Mouse (Mus musculus): Measurements from ENCODE around the gene Tap1. TPM values are rescaled to one million over a fixed set of nuclear protein-coding genes. Genes with fewer than 3 reads are reported as not detected.
"Not testable (repeated sequence)": the region's sequence is repeated elsewhere in the genome, so short reads cannot be mapped to it uniquely, and the experiment has no call there.

Gene Tap1
- total RNA-seq, 2 experiments from 2014 or later, result 43.4 to 96.5 TPM

GRCm38 (mm10) chr17:34225911-34226310, 38.6 kb downstream of the Tap1 start:
- not testable (repeated sequence) for ATAC-seq (ENCODE audit: poor library complexity, severe bottlenecking)

GRCm38 (mm10) chr17:34230971-34231370, 43.6 kb downstream of the Tap1 start:
- ATAC-seq (ENCODE audit: poor library complexity, severe bottlenecking), result not testable (repeated sequence)

GRCm38 (mm10) chr17:34232021-34232420, 44.7 kb downstream of the Tap1 start:
- ATAC-seq (ENCODE audit: poor library complexity, severe bottlenecking), result not testable (repeated sequence)

- ATAC-seq (ENCODE audit: poor library complexity, severe bottlenecking), result peak; percentile 99
Measured at GRCm38 (mm10) chr17:34234926-34235325, 47.6 kb downstream of the Tap1 start.

GRCm38 (mm10) chr17:34236691-34237090, 49.3 kb downstream of the Tap1 start:
- ATAC-seq (ENCODE audit: poor library complexity, severe bottlenecking), result no peak

GRCm38 (mm10) chr17:34237741-34238140, 50.4 kb downstream of the Tap1 start:
- no peak for ATAC-seq (ENCODE audit: poor library complexity, severe bottlenecking)

GRCm38 (mm10) chr17:34238706-34239105, 51.4 kb downstream of the Tap1 start, which contains the start of gene H2-Ob:
TSS of gene H2-Ob (plus strand) at chr17:34238903.
- ATAC-seq (ENCODE audit: poor library complexity, severe bottlenecking), result 0 out of 2 replicates have a peak, but pooled peaks have one; percentile 42

GRCm38 (mm10) chr17:34239601-34240041, 52.3 kb downstream of the Tap1 start:
- ATAC-seq (ENCODE audit: poor library complexity, severe bottlenecking), result peak; percentile 52

GRCm38 (mm10) chr17:34240366-34240765, 53.0 kb downstream of the Tap1 start:
- ATAC-seq (ENCODE audit: poor library complexity, severe bottlenecking), result no peak

- no peak for ATAC-seq (ENCODE audit: poor library complexity, severe bottlenecking)
Measured at GRCm38 (mm10) chr17:34240916-34241315, 53.6 kb downstream of the Tap1 start.

GRCm38 (mm10) chr17:34244656-34245055, 57.3 kb downstream of the Tap1 start:
- ATAC-seq (ENCODE audit: poor library complexity, severe bottlenecking), result no peak

Other genes starting within 250 kb of the Tap1 start
- gene Pfdn6, start 247.2 kb upstream of the Tap1 start, total RNA-seq (2015), result 84.1 and 88.3 TPM in 2 replicates
- 148 and 161 TPM in 2 replicates for gene Pfdn6, start 247.2 kb upstream of the Tap1 start, total RNA-seq (2017)
- gene Wdr46, start 246.9 kb upstream of the Tap1 start, total RNA-seq (2015), result 12.2 and 12.4 TPM in 2 replicates
- gene Wdr46, start 246.9 kb upstream of the Tap1 start, total RNA-seq (2017), result 21.6 and 23.7 TPM in 2 replicates
- 3.5 and 4.0 TPM in 2 replicates for gene B3galt4, start 236.1 kb upstream of the Tap1 start, total RNA-seq (2015)
- gene B3galt4, start 236.1 kb upstream of the Tap1 start, total RNA-seq (2017), result 4.9 and 5.7 TPM in 2 replicates
- 15.7 and 17.7 TPM in 2 replicates for gene Vps52, start 231.7 kb upstream of the Tap1 start, total RNA-seq (2015)
- gene Vps52, start 231.7 kb upstream of the Tap1 start, total RNA-seq (2017), result 11.6 and 22.8 TPM in 2 replicates
- gene Rps18, start 231.6 kb upstream of the Tap1 start, total RNA-seq (2015), result 2,016 and 2,115 TPM in 2 replicates
- gene Rps18, start 231.6 kb upstream of the Tap1 start, total RNA-seq (2017), result 724 and 801 TPM in 2 replicates
- 868 and 887 TPM in 2 replicates for gene H2-K1, start 187.2 kb upstream of the Tap1 start, total RNA-seq (2015)
- gene H2-K1, start 187.2 kb upstream of the Tap1 start, total RNA-seq (2017), result 668 and 686 TPM in 2 replicates
- 5.3 and 6.7 TPM in 2 replicates for gene Ring1, start 162.9 kb upstream of the Tap1 start, total RNA-seq (2015)
- 7.9 and 9.6 TPM in 2 replicates for gene Ring1, start 162.9 kb upstream of the Tap1 start, total RNA-seq (2017)
- 67.7 and 84.3 TPM in 2 replicates for gene H2-Ke6, start 159.5 kb upstream of the Tap1 start, total RNA-seq (2015)
- 34.6 and 35.5 TPM in 2 replicates for gene H2-Ke6, start 159.5 kb upstream of the Tap1 start, total RNA-seq (2017)
- gene Slc39a7, start 155.9 kb upstream of the Tap1 start, total RNA-seq (2015), result 5.4 and 6.4 TPM in 2 replicates
- 72.5 and 83.1 TPM in 2 replicates for gene Slc39a7, start 155.9 kb upstream of the Tap1 start, total RNA-seq (2017)
- 19.6 and 23.4 TPM in 2 replicates for gene Rxrb, start 155.7 kb upstream of the Tap1 start, total RNA-seq (2015)
- 23.7 and 27.2 TPM in 2 replicates for gene Rxrb, start 155.7 kb upstream of the Tap1 start, total RNA-seq (2017)
- 0.36 and 0.87 TPM in 2 replicates for gene Col11a2, start 148.1 kb upstream of the Tap1 start, total RNA-seq (2015)
- gene Col11a2, start 148.1 kb upstream of the Tap1 start, total RNA-seq (2017), result 1.2 and 1.5 TPM in 2 replicates
- 10.0 and 10.8 TPM in 2 replicates for gene H2-Oa, start 95.2 kb upstream of the Tap1 start, total RNA-seq (2015)
- gene H2-Oa, start 95.2 kb upstream of the Tap1 start, total RNA-seq (2017), result 3.7 and 6.9 TPM in 2 replicates
- gene H2-DMa, start 68.0 kb upstream of the Tap1 start, total RNA-seq (2015), result 172 and 189 TPM in 2 replicates
- 145 and 152 TPM in 2 replicates for gene H2-DMa, start 68.0 kb upstream of the Tap1 start, total RNA-seq (2017)
- gene Brd2, start 64.9 kb upstream of the Tap1 start, total RNA-seq (2015), result 287 and 312 TPM in 2 replicates
- 286 and 353 TPM in 2 replicates for gene Brd2, start 64.9 kb upstream of the Tap1 start, total RNA-seq (2017)
- 8.9 and 9.6 TPM in 2 replicates for gene H2-DMb2, start 44.2 kb upstream of the Tap1 start, total RNA-seq (2015)
- 12.4 and 18.3 TPM in 2 replicates for gene H2-DMb2, start 44.2 kb upstream of the Tap1 start, total RNA-seq (2017)
- 105 and 109 TPM in 2 replicates for gene H2-DMb1, start 34.5 kb upstream of the Tap1 start, total RNA-seq (2015)
- 110 and 132 TPM in 2 replicates for gene H2-DMb1, start 34.5 kb upstream of the Tap1 start, total RNA-seq (2017)
- gene Psmb9, start 211 bp downstream of the Tap1 start, total RNA-seq (2015), result 142 and 149 TPM in 2 replicates
- 78.7 and 125 TPM in 2 replicates for gene Psmb9, start 211 bp downstream of the Tap1 start, total RNA-seq (2017)
- gene Psmb8, start 10.2 kb downstream of the Tap1 start, total RNA-seq (2015), result 230 and 263 TPM in 2 replicates
- gene Psmb8, start 10.2 kb downstream of the Tap1 start, total RNA-seq (2017), result 339 and 455 TPM in 2 replicates
- 6.4 and 7.1 TPM in 2 replicates for gene Tap2, start 16.0 kb downstream of the Tap1 start, total RNA-seq (2015)
- 34.2 and 35.9 TPM in 2 replicates for gene Tap2, start 16.0 kb downstream of the Tap1 start, total RNA-seq (2017)
- gene H2-Ob, start 51.4 kb downstream of the Tap1 start, total RNA-seq (2015), result 4.2 and 4.7 TPM in 2 replicates
- gene H2-Ob, start 51.4 kb downstream of the Tap1 start, total RNA-seq (2017), result 2.4 and 2.5 TPM in 2 replicates
- gene H2-Ab1, start 70.1 kb downstream of the Tap1 start, total RNA-seq (2015), result 145 and 162 TPM in 2 replicates
- gene H2-Ab1, start 70.1 kb downstream of the Tap1 start, total RNA-seq (2017), result 136 and 181 TPM in 2 replicates
- 193 and 213 TPM in 2 replicates for gene H2-Aa, start 100.3 kb downstream of the Tap1 start, total RNA-seq (2015)
- gene H2-Aa, start 100.3 kb downstream of the Tap1 start, total RNA-seq (2017), result 91.8 and 109 TPM in 2 replicates
- 35.4 and 38.0 TPM in 2 replicates for gene H2-Eb1, start 118.3 kb downstream of the Tap1 start, total RNA-seq (2015)
- 72.9 and 114 TPM in 2 replicates for gene H2-Eb1, start 118.3 kb downstream of the Tap1 start, total RNA-seq (2017)
- gene H2-Eb2, start 138.1 kb downstream of the Tap1 start, total RNA-seq (2015), result 0.07 and 0.25 TPM in 2 replicates
- gene H2-Eb2, start 138.1 kb downstream of the Tap1 start, total RNA-seq (2017), result not detected in 2 replicates
- 0.09 TPM in 1 of 2 replicates, not detected in the other for gene Btnl2, start 167.3 kb downstream of the Tap1 start, total RNA-seq (2015)
- 0.33 TPM in 1 of 2 replicates, not detected in the other for gene Btnl2, start 167.3 kb downstream of the Tap1 start, total RNA-seq (2017)
- not detected in 2 replicates for gene Btnl1, start 189.6 kb downstream of the Tap1 start, total RNA-seq (2015)
- gene Btnl1, start 189.6 kb downstream of the Tap1 start, total RNA-seq (2017), result not detected in 2 replicates
- not detected in 2 replicates for gene BC051142, start 211.3 kb downstream of the Tap1 start, total RNA-seq (2015)
- 0.29 and 3.8 TPM in 2 replicates for gene BC051142, start 211.3 kb downstream of the Tap1 start, total RNA-seq (2017)

Data from megakaryocyte, adult 5-6 weeks (primary cell).